Mouse (Mus musculus): ENCODE measurements around the gene Hivep3. TPM values are rescaled to one million over a fixed set of nuclear protein-coding genes. Genes with fewer than 3 reads are reported as not detected.

Hivep3 gene
- polyA plus RNA-seq, 1 experiment from 2014 or later, result 2.1 TPM

DNA sequence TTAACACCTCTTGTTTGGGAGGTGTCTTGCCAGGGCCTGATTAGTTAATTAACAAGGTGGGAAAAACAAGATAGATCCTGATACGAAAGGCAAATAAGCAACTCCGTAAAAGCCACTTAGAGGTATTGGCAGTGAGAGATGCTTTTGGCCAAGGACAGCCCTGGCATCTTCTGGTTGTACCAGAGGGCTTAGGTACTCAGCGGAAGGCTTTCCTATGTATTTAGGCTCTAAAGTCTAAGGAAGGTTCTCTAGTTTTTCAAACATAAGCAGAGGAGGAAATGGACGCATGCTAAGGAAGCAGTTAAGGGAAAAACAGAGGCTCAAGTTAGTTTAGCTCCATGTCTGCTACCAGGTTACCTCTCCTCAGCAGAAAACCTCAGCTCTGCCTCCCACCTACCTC, 768 bp downstream of the Hivep3 start:
- Histone ChIP-seq H3K9me3 (no peaks in the 10 kb centered on the region), H3K4me3 (peak overlapping the region; percentile 83), H3K27me3 (ENCODE audit: insufficient read depth, poor library complexity, severe bottlenecking) (peaks cover 39% of the 10 kb centered on the region), H3K4me1 (replicated peaks) (peaks cover 14% of the 10 kb centered on the region), H3K27ac (no peak overlapping the region), H3K36me3 (no peaks in the 10 kb centered on the region)
- DNase-seq (ENCODE audit: low spot score), result no peak
- 29% methylated on average over 4 of the region's 4 CpGs for WGBS

GRCm38 (mm10) chr4:119738641-119739040, 5.1 kb downstream of the Hivep3 start:
- Histone ChIP-seq H3K4me3 (no peak overlapping the region), H3K27me3 (ENCODE audit: insufficient read depth, poor library complexity, severe bottlenecking) (peaks cover 37% of the 10 kb centered on the region), H3K9me3 (no peaks in the 10 kb centered on the region), H3K4me1 (replicated peaks) (peaks cover 7% of the 10 kb centered on the region), H3K27ac (no peak overlapping the region), H3K36me3 (no peaks in the 10 kb centered on the region)
- DNase-seq (ENCODE audit: low spot score), result no peak
- 62% methylated on average over 4 of the region's 4 CpGs for WGBS

GRCm38 (mm10) chr4:119739301-119740062, 5.9 kb downstream of the Hivep3 start:
- DNase-seq (ENCODE audit: low spot score), result no peak
- Histone ChIP-seq H3K27me3 (ENCODE audit: insufficient read depth, poor library complexity, severe bottlenecking) (peaks cover 29% of the 10 kb centered on the region), H3K9me3 (no peaks in the 10 kb centered on the region), H3K36me3 (no peaks in the 10 kb centered on the region), H3K27ac (no peak overlapping the region), H3K4me1 (replicated peaks) (no peaks in the 10 kb centered on the region), H3K4me3 (no peak overlapping the region)
- 42% methylated on average over 9 of the region's 9 CpGs for WGBS

DNA sequence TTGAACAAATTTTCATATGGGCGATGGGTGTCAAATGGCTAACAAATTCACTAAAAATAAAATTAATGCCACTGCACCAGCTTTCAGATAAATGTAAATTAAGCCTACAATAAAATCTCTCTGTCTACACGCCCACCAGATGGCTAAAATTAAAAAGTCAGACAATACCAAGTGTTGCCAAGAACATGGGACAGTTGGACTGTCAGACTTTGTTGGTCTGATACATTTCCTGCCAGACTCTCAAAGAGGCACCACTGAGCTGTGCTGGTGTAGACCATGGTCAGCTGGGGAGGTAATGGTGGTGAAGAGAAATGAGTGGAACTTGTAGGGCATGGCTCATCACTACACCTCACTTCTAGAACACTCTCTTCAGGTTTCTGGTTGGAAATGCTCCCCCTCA, 14.8 kb downstream of the Hivep3 start:
- Histone ChIP-seq H3K36me3 (no peaks in the 10 kb centered on the region), H3K9me3 (no peaks in the 10 kb centered on the region), H3K4me3 (no peak overlapping the region), H3K4me1 (replicated peaks) (peaks cover 7% of the 10 kb centered on the region; the same call in 1 of the 2 replicates), H3K27ac (no peak overlapping the region), H3K27me3 (ENCODE audit: insufficient read depth, poor library complexity, severe bottlenecking) (no peaks in the 10 kb centered on the region)
- no peak for DNase-seq (ENCODE audit: low spot score)
- 82% methylated on average over 2 of the region's 2 CpGs for WGBS

GRCm38 (mm10) chr4:119750157-119750556, 16.6 kb downstream of the Hivep3 start:
- DNase-seq (ENCODE audit: low spot score), result peak; percentile 6
- WGBS, result 40% methylated on average over 4 of the region's 4 CpGs

GRCm38 (mm10) chr4:119750681-119751211, 17.2 kb downstream of the Hivep3 start:
- Histone ChIP-seq H3K4me1 (replicated peaks) (peaks cover 7% of the 10 kb centered on the region; the same call in 1 of the 2 replicates), H3K36me3 (no peaks in the 10 kb centered on the region), H3K27ac (no peak overlapping the region), H3K4me3 (no peak overlapping the region), H3K9me3 (no peaks in the 10 kb centered on the region), H3K27me3 (ENCODE audit: insufficient read depth, poor library complexity, severe bottlenecking) (no peaks in the 10 kb centered on the region)
- WGBS, result 87% methylated on average over 6 of the region's 6 CpGs
- no peak for DNase-seq (ENCODE audit: low spot score)

More at GRCm38 (mm10) chr4:119750157-119750556, 16.6 kb downstream of the Hivep3 start:
- H3K4me3 ChIP-seq, result no peak overlapping the region
- H3K9me3 ChIP-seq, result no peaks in the 10 kb centered on the region
- H3K36me3 ChIP-seq, result no peaks in the 10 kb centered on the region
- H3K4me1 ChIP-seq (replicated peaks), result peaks cover 7% of the 10 kb centered on the region; the same call in 1 of the 2 replicates
- no peaks in the 10 kb centered on the region for H3K27me3 ChIP-seq (ENCODE audit: insufficient read depth, poor library complexity, severe bottlenecking)
- H3K27ac ChIP-seq, result no peak overlapping the region

DNA sequence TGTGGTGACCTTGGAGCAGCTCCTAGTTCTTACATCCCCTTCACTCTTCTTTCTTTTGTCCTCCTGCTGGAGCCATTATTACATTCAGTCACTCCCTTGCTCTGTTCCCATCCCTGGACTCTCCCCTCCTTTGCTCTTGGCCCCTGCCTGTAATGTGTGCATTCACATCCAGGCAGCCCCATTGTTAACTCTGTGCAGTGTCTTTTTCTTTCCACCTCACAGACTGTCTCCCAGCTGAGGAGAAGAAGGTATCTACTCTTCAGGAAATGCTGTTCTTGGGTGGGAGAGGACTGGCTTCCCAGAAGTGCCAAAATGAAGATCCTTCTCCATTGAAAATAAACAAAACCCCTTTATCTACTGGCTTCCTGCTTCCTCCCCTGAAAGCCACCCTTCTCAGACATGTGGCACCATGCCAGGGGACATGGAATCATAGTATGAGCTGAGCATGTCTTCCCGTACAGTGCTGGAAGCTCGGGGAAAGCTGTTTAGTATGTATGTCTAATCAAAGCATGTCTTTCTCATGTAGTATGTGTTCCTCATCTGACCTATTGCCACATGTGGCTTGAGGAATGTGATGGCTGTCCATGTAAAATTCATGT, 17.9 kb downstream of the Hivep3 start:
- Histone ChIP-seq H3K36me3 (no peaks in the 10 kb centered on the region), H3K4me3 (no peak overlapping the region), H3K4me1 (replicated peaks) (peaks cover 7% of the 10 kb centered on the region; the same call in 1 of the 2 replicates), H3K9me3 (no peaks in the 10 kb centered on the region), H3K27me3 (ENCODE audit: insufficient read depth, poor library complexity, severe bottlenecking) (no peaks in the 10 kb centered on the region), H3K27ac (no peak overlapping the region)
- no peak for DNase-seq (ENCODE audit: low spot score)
- 83% methylated on average over 2 of the region's 2 CpGs for WGBS

DNA sequence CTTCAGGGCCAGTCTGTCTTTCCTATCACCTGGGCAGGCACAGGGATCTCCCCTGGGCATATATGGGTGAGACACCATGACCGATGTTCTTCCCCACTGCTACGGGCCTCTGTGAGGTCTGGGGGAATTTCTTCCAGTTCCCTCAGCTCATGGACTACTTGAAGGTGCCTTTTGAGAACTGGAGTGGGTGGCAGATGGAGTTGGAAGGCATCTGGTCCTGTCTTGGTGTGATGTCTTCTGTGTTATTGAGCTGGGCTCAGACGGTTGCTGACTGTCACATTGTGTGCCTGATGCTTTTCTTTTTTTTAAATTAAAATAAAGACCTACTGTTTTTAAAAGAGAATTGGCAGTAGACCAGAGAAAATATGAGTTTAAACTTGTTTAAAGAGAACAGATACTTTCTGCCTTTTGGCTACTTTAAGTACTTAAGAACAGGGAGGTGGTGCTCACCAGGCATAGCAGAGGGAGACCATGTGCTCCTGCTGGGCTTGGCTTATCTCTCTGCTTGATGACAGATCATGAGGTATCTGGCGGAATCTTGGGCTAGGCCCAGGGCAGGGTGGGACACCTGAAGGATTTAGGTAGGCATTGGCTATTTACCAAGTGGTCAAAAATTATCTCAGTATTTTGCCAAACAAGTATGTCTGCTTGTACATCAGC, 26.1 kb downstream of the Hivep3 start:
- Histone ChIP-seq H3K9me3 (no peaks in the 10 kb centered on the region), H3K4me3 (no peak overlapping the region), H3K4me1 (replicated peaks) (no peaks in the 10 kb centered on the region), H3K36me3 (no peaks in the 10 kb centered on the region), H3K27ac (no peak overlapping the region), H3K27me3 (ENCODE audit: insufficient read depth, poor library complexity, severe bottlenecking) (no peaks in the 10 kb centered on the region)
- DNase-seq (ENCODE audit: low spot score), result no peak
- 87% methylated on average over 4 of the region's 4 CpGs for WGBS

DNA sequence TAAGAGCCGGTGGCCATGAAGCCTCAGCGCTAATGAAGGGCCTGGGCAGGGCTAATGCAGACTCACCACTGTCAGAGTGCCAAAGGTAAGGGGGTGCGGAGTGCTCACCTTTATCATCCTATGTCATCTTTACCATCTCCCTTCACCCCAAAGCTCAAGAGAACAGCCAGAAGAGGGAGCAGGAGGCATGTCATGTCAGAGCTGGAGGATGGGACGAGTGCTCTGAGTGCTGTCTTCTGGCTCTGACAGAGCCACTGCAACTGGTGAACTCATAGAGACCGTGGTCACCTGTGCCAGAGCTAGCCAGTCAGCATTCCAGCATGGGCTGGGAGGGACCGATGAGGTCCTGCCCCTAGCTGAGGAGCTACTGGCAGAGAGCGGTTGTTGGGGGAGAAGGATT, 27.2 kb downstream of the Hivep3 start:
- 85% methylated on average over 7 of the region's 7 CpGs for WGBS
- Histone ChIP-seq H3K4me3 (no peak overlapping the region), H3K4me1 (replicated peaks) (no peaks in the 10 kb centered on the region), H3K27ac (no peak overlapping the region), H3K9me3 (no peaks in the 10 kb centered on the region), H3K36me3 (no peaks in the 10 kb centered on the region), H3K27me3 (ENCODE audit: insufficient read depth, poor library complexity, severe bottlenecking) (no peaks in the 10 kb centered on the region)
- no peak for DNase-seq (ENCODE audit: low spot score)

- Histone ChIP-seq H3K4me1 (replicated peaks) (no peaks in the 10 kb centered on the region), H3K9me3 (no peaks in the 10 kb centered on the region), H3K27me3 (ENCODE audit: insufficient read depth, poor library complexity, severe bottlenecking) (no peaks in the 10 kb centered on the region), H3K36me3 (no peaks in the 10 kb centered on the region), H3K27ac (no peak overlapping the region), H3K4me3 (no peak overlapping the region)
- DNase-seq (ENCODE audit: low spot score), result no peak
- 90% methylated on average over 9 of the region's 9 CpGs for WGBS
These were observed 28.0 kb downstream of the Hivep3 start for GRCm38 (mm10) chr4:119761459-119762121.

DNA sequence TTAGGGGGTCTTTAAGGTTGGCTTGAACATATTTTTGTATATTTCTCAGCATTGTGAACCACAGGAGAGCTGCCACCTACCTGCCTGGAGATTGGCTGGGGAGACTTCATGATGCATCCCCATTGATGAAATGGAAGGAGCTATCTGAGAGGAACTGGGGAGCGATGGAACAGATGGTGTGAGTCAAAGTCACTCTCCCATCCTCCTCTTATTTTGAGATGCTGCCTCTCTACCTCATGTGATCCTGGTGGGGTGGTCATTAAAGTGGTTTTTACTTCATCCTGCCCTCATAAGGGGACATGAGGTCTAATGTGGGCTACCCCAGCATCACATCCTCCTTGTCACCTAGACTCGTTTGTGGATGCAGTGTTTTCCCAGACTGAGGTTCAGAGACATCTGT, 28.6 kb downstream of the Hivep3 start:
- WGBS, result 86% methylated on average over 2 of the region's 2 CpGs
- Histone ChIP-seq H3K27ac (no peak overlapping the region), H3K4me1 (replicated peaks) (no peaks in the 10 kb centered on the region)

GRCm38 (mm10) chr4:119768046-119768445, 34.5 kb downstream of the Hivep3 start:
- Histone ChIP-seq H3K27ac (no peak overlapping the region), H3K36me3 (no peaks in the 10 kb centered on the region), H3K9me3 (no peaks in the 10 kb centered on the region), H3K4me1 (replicated peaks) (no peaks in the 10 kb centered on the region), H3K27me3 (ENCODE audit: insufficient read depth, poor library complexity, severe bottlenecking) (no peaks in the 10 kb centered on the region), H3K4me3 (no peak overlapping the region)
- WGBS, result 86% methylated on average over 3 of the region's 3 CpGs
- no peak for DNase-seq (ENCODE audit: low spot score)

More for the DNA sequence above, 28.6 kb downstream of the Hivep3 start:
- Histone ChIP-seq H3K27me3 (ENCODE audit: insufficient read depth, poor library complexity, severe bottlenecking) (no peaks in the 10 kb centered on the region), H3K9me3 (no peaks in the 10 kb centered on the region), H3K36me3 (no peaks in the 10 kb centered on the region), H3K4me3 (no peak overlapping the region)
- DNase-seq (ENCODE audit: low spot score), result no peak

Measured in hindbrain, embryonic 10.5 days (tissue).